Mouse (Mus musculus) 3T3-L1 (cell line): ENCODE measurements at regions not wholly inside any gene's neighbourhood (a gene's known extent, or its start where the extent isn't known, plus 50 kb on each side); places are given as distances from the start of the nearest gene placed in this dataset.

Source experiments
- DNase-seq: peaks from one replicate; pipeline ENCODE4 v3.0.0-alpha.2; 2015; ENCODE audit warnings: low read depth, low spot score

- DNase-seq = no peak
Measured at GRCm38 (mm10) chr5:91828481-91828880, 134.4 kb downstream of the Rchy1 start.

GRCm38 (mm10) chr5:91826636-91827035 lies 136.2 kb downstream of the Rchy1 start:
- no peak for DNase-seq

- no peak for DNase-seq
Measured at GRCm38 (mm10) chr5:91822844-91823576, 139.9 kb downstream of the Rchy1 start.

- DNase-seq = no peak
Measured at GRCm38 (mm10) chr5:91818800-91819199, 144.1 kb downstream of the Rchy1 start.

GRCm38 (mm10) chr5:91818195-91818594 lies 144.7 kb downstream of the Rchy1 start:
- DNase-seq = no peak

GRCm38 (mm10) chr5:91816376-91816950 lies 146.4 kb downstream of the Rchy1 start:
- DNase-seq = no peak

- no peak for DNase-seq
Measured at GRCm38 (mm10) chr5:91814956-91815355, 147.9 kb downstream of the Rchy1 start.

- DNase-seq = no peak
Measured at GRCm38 (mm10) chr5:91814417-91814762, 148.5 kb downstream of the Rchy1 start.

GRCm38 (mm10) chr5:91813547-91814416 lies 149.1 kb downstream of the Rchy1 start:
- no peak for DNase-seq

- no peak for DNase-seq
Measured at GRCm38 (mm10) chr5:91807070-91808065, 155.5 kb downstream of the Rchy1 start.

GRCm38 (mm10) chr5:91801297-91801980 lies 161.4 kb downstream of the Rchy1 start:
- DNase-seq = no peak

GRCm38 (mm10) chr5:91797362-91797761 lies 165.5 kb downstream of the Rchy1 start:
- no peak for DNase-seq

GRCm38 (mm10) chr5:91792732-91793131 lies 170.1 kb downstream of the Rchy1 start:
- DNase-seq = no peak

- DNase-seq = no peak
Measured at GRCm38 (mm10) chr5:91790412-91790811, 172.5 kb downstream of the Rchy1 start.

GRCm38 (mm10) chr5:91783966-91784365 lies 178.9 kb downstream of the Rchy1 start:
- no peak for DNase-seq

- no peak for DNase-seq
Measured at GRCm38 (mm10) chr5:91776971-91777370, 185.9 kb downstream of the Rchy1 start.

- no peak for DNase-seq
Measured at GRCm38 (mm10) chr5:91774065-91774464, 188.8 kb downstream of the Rchy1 start.

GRCm38 (mm10) chr5:91767886-91768285 lies 195.0 kb downstream of the Rchy1 start:
- DNase-seq = no peak

- DNase-seq = no peak
Measured at GRCm38 (mm10) chr5:91767060-91767459, 195.8 kb downstream of the Rchy1 start.

GRCm38 (mm10) chr5:91764621-91765020 lies 198.2 kb downstream of the Rchy1 start:
- no peak for DNase-seq

GRCm38 (mm10) chr5:91762589-91762988 lies 200.3 kb downstream of the Rchy1 start:
- no peak for DNase-seq
